Comparison of ENCODE assay signal across 10 mouse cellular contexts in the genomic region with DNA sequence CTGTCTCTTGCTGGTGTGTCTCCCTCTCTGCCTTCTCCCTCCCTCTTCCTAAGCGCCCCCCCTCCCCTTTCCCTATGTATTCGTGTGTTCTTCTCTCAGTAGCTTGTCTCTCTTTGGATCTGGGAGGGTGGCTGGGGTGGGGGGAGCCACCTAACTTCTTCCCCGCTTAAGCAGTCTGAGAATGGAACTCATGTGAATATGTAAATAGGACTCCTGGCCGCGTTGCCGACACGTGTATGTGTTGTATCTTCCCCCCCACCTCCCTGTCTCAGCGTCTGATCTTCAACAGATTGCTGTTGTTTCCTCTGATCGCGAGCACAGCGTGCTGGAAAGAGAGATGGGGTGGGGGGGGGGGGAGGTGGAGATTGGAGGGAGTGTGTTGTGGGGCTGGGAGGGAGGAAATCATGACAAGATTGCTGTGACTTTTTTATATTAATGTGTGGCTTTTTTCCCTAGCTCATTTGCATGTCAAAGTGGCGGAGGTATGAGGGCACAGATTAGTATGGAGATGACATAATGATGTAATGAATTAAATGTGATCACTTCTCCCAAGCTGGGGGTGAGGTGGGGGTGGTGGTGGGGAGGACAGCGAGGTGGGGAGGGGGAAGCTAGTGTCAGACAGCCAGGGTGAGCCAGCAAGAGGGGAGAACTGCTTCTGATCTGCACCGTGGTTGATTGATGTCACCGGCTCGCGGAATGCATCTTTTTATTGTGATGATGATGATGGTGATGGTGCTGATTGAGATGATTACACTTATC. TPM values are rescaled to one million over a fixed set of nuclear protein-coding genes. Genes with fewer than 3 reads are reported as not detected.
DNase-seq lines count a peak whose midpoint lies in the region; ATAC-seq lines count a peak whose summit lies in the region.
"Had no signal": no experiment of that assay in that cellular context is flagged by ENCODE, and none has a peak within 500 bp of the region (broad histone marks: within the 10 kb centered on the region; RNA-seq: fewer than 3 reads in every experiment).

No protein-coding gene starts in this region.

- H3K27ac ChIP-seq in heart, embryonic 13.5 days (replicated peaks): no peak overlapping the region
- peak overlapping the region; percentile 89 for H3K27ac ChIP-seq in hindbrain, embryonic 14.5 days

- intact Hi-C loops in heart, postnatal 14 days (cut with DNase I): no loop called here

- peak overlapping the region; percentile 76 for H3K4me2 ChIP-seq in heart, embryonic 13.5 days
- H3K4me2 ChIP-seq in hindbrain, embryonic 14.5 days (replicated peaks): peak overlapping the region; percentile 51

- DNase-seq in heart, postnatal 14 days: no peak
- peak; percentile 68 for DNase-seq in embryo, embryonic 10 days (ENCODE audit: low spot score)
- no peak for DNase-seq in hindbrain, embryonic 14.5 days (ENCODE audit: low spot score)
- peak; percentile 48 for DNase-seq in neural tube, embryonic 10.5 days (ENCODE audit: extremely low spot score, low spot score)
- DNase-seq in adrenal gland, postnatal 4 days (ENCODE audit: low spot score in 2 of 2): no peak
- DNase-seq in adipocyte (ENCODE audit: low spot score): no peak
- DNase-seq in kidney, adult 8-10 months: no peak

- under 1% methylated on average over 16 of the region's 17 CpGs for WGBS in heart, embryonic 13.5 days
- WGBS in hindbrain, embryonic 14.5 days: 0% methylated on average over 17 of the region's 17 CpGs

- peak overlapping the region; percentile 55 for H3K9ac ChIP-seq in heart, embryonic 13.5 days
- H3K9ac ChIP-seq in hindbrain, embryonic 14.5 days: peak overlapping the region; percentile 51

- peaks cover 29% of the 10 kb centered on the region for H3K4me1 ChIP-seq in heart, embryonic 13.5 days
- H3K4me1 ChIP-seq in hindbrain, embryonic 14.5 days (replicated peaks; ENCODE audit: control insufficient read depth, insufficient read depth, low read length): peaks cover 46% of the 10 kb centered on the region

- H3K9me3 ChIP-seq in heart, embryonic 13.5 days: no peaks in the 10 kb centered on the region
- H3K9me3 ChIP-seq in hindbrain, embryonic 14.5 days (ENCODE audit: control insufficient read depth, low read length): no peaks in the 10 kb centered on the region
- H3K9me3 ChIP-seq: megakaryocyte, embryonic 14.5 days had no signal

- H3K4me3 ChIP-seq in heart, embryonic 13.5 days: peak overlapping the region; percentile 41
- peak overlapping the region; percentile 19 for H3K4me3 ChIP-seq in hindbrain, embryonic 14.5 days (replicated peaks; ENCODE audit: low read length)
- H3K4me3 ChIP-seq: megakaryocyte, embryonic 14.5 days had no signal

- H3K36me3 ChIP-seq in heart, embryonic 13.5 days: no peaks in the 10 kb centered on the region
- no peaks in the 10 kb centered on the region for H3K36me3 ChIP-seq in hindbrain, embryonic 14.5 days (replicated peaks; ENCODE audit: control insufficient read depth, insufficient read depth)

- no peak for ATAC-seq in heart, embryonic 13.5 days (ENCODE audit: extremely low read depth, insufficient number of reproducible peaks, low FRiP score, low TSS enrichment)
- peak; percentile 65 for ATAC-seq in hindbrain, embryonic 14.5 days (ENCODE audit: low FRiP score)
- ATAC-seq: inflammation-experienced regulatory T-cells, adult 6 months had no signal

- H3K27me3 ChIP-seq in heart, embryonic 13.5 days (replicated peaks): peaks cover 31% of the 10 kb centered on the region
- 0 out of 2 replicates have a peak, but pooled peaks cover 2% of the 10 kb centered on the region for H3K27me3 ChIP-seq in hindbrain, embryonic 14.5 days (ENCODE audit: control insufficient read depth, insufficient read depth, low read length)

RNA-seq across cellular contexts. Expression of a gene that starts 0.5 kb away (rescaled TPM):
- polyA plus RNA-seq in heart, embryonic 13.5 days (2015; fragmentation: Nextera tagmentation; extraction: Ambion mirVana): 5.1 and 6.2 TPM in 2 replicates
- 1 to 10 TPM; 8.2 to 8.8 TPM for total RNA-seq in heart, postnatal 14 days (2021)
- 30.2 and 34.7 TPM in 2 replicates for polyA plus RNA-seq in hindbrain, embryonic 14.5 days (2014; fragmentation: Nextera tagmentation; extraction: Ambion mirVana)
- total RNA-seq in adrenal gland, postnatal 4 days (2021): 10 to 100 TPM; 38.1 to 42.0 TPM

Comparison
In these comparisons a context has a peak if more than half of its experiments do, and no peak if none do; other contexts are left out.
1. DNase-seq: peak in embryo, embryonic 10 days (single experiment) and neural tube, embryonic 10.5 days (single experiment); none in heart, postnatal 14 days (0 of 2), hindbrain, embryonic 14.5 days (single experiment), adrenal gland, postnatal 4 days (0 of 2), adipocyte (single experiment) and kidney, adult 8-10 months (0 of 2).